Mouse (Mus musculus): ENCODE measurements around the gene Slx4. TPM values are rescaled to one million over a fixed set of nuclear protein-coding genes. Genes with fewer than 3 reads are reported as not detected.
A peak's percentile ranks its signal among the peaks of the same experiment; 100 is the strongest.
"Not testable (repeated sequence)": the region's sequence is repeated elsewhere in the genome, so short reads cannot be mapped to it uniquely, and the experiment has no call there.

Slx4 gene
- polyA plus RNA-seq, 1 experiment from 2014 or later = 21.2 TPM

DNA sequence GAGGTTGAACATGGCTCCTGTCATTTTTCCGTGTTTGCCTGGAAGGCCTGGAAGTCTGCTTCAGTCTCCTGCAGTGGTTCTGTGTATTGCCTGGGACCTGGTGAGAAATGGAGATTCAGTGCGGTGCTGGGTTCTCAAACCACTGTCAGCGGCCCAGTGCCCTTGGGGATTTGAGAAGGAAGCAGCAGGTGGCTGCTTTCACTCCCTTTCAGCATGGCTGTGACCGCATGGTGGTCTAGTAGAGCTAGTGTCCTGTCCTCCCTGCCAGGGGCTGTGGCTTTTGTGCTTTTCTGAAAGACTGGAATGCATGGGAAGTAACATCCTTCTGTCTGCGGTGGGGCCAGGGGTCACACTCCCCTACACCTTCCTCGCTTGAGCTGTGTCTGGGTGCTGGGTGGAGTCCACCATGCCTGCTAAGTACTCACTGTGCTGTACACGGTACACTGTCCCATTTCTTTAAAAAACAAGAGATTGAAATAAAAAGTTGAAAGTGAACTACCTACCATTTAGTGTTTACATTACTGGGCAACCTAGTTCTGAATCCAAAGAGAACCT lies 20.3 kb downstream of the Slx4 start:
- WGBS = 70% methylated on average over 7 of the region's 7 CpGs

DNA sequence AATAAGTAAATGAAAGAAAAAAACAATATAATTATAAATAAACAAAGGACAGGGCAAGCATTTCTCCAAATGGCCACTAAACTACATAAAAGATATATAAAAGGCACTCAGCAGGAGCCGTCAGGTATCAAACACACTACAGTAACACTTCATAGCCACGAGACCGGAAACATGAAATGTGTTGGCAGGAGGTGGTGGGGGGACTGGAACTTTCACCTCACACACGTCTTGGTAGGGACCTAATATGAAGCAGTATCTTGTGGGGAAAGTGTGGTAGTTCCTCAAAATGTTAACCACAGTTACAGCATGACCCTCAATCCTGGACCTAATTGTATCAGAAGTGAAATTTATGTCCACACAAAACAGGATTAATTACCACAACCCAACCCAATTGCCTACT lies 21.4 kb downstream of the Slx4 start:
- no peak overlapping the region for H3K27ac ChIP-seq
- no peak for ATAC-seq (ENCODE audit: insufficient number of reproducible peaks, insufficient read depth, low FRiP score, low TSS enrichment, low read depth)
- WGBS = 89% methylated on average over 4 of the region's 4 CpGs
- H3K27me3 ChIP-seq = no peaks in the 10 kb centered on the region
- peaks cover 98% of the 10 kb centered on the region for H3K36me3 ChIP-seq
- no peaks in the 10 kb centered on the region for H3K9me3 ChIP-seq
- H3K4me2 ChIP-seq = no peak overlapping the region
- H3K4me3 ChIP-seq = no peak overlapping the region
- no peaks in the 10 kb centered on the region for H3K4me1 ChIP-seq
- H3K9ac ChIP-seq = no peak overlapping the region

More for the DNA sequence above, 20.3 kb downstream of the Slx4 start:
- H3K4me2 ChIP-seq = no peak overlapping the region
- peaks cover 99% of the 10 kb centered on the region for H3K36me3 ChIP-seq
- H3K27me3 ChIP-seq = no peaks in the 10 kb centered on the region
- H3K27ac ChIP-seq = no peak overlapping the region
- no peaks in the 10 kb centered on the region for H3K4me1 ChIP-seq
- no peak for ATAC-seq (ENCODE audit: insufficient number of reproducible peaks, insufficient read depth, low FRiP score, low TSS enrichment, low read depth)
- no peak overlapping the region for H3K4me3 ChIP-seq
- H3K9ac ChIP-seq = no peak overlapping the region
- no peaks in the 10 kb centered on the region for H3K9me3 ChIP-seq

DNA sequence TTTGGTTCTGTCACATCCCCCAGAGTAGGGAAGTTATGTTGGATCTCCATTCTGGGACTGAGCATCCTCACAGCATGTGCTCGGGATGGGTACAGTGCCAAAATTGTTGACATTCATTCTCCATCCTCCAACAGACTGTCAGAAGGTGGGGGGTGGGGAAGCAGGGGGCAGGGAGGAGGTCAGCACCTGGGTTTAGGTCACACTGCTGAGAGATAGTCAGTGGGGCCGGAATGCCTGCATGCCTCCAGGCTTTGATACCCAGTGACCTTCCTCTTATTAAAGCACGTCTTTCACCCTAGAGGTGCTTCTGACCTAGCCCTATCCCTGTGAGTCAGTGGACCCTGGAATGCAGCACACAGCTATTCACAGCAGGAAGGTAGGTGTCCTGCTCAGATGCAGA lies 26.9 kb downstream of the Slx4 start:
- H3K36me3 ChIP-seq = peaks cover 44% of the 10 kb centered on the region
- H3K9ac ChIP-seq = no peak overlapping the region
- H3K27me3 ChIP-seq = no peaks in the 10 kb centered on the region
- no peak overlapping the region for H3K27ac ChIP-seq
- H3K4me2 ChIP-seq = no peak overlapping the region
- 19% methylated on average over 3 of the region's 3 CpGs for WGBS
- H3K4me1 ChIP-seq = no peaks in the 10 kb centered on the region
- ATAC-seq (ENCODE audit: insufficient number of reproducible peaks, insufficient read depth, low FRiP score, low TSS enrichment, low read depth) = no peak
- no peaks in the 10 kb centered on the region for H3K9me3 ChIP-seq
- no peak overlapping the region for H3K4me3 ChIP-seq

- H3K9me3 ChIP-seq = no peaks in the 10 kb centered on the region
- no peak within 1 kb of the TSS; the same call in 1 of the 2 replicates for H3K27ac ChIP-seq
- H3K4me2 ChIP-seq = no peak within 1 kb of the TSS
- no peaks in the 10 kb centered on the region for H3K27me3 ChIP-seq
- no peaks in the 10 kb centered on the region for H3K4me1 ChIP-seq
- H3K4me3 ChIP-seq = no peak within 1 kb of the TSS
- WGBS = 67% methylated on average over 4 of the region's 4 CpGs
- peaks cover 39% of the 10 kb centered on the region for H3K36me3 ChIP-seq
- no peak within 1 kb of the TSS for H3K9ac ChIP-seq
- ATAC-seq (ENCODE audit: insufficient number of reproducible peaks, insufficient read depth, low FRiP score, low TSS enrichment, low read depth) = no peak
These were observed 27.3 kb downstream of the Slx4 start, which contains the start of gene Nlrc3 for GRCm38 (mm10) chr16:3976251-3976671. Gene Nlrc3 (minus strand): TSS chr16:3976632.

DNA sequence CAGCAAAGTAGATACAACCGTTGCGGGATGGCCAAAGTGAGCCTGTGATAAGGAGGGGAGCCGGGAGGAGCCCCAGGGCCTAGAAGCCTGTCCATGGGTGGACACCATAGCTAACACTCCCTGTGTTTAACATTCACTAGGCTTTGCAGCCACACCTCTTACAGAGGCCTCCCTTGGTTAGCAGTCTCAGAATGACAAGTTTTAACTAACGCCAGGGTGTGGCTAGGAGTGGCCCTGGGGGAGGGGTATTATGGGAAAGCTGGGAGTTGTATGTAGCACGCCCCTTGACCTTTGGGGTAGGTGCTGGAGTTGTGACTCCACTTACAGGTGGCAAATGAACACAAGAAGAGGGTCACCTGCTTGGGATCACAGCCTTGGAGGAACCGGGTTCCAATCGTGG lies 27.9 kb downstream of the Slx4 start:
- no peaks in the 10 kb centered on the region for H3K9me3 ChIP-seq
- 86% methylated on average over 7 of the region's 7 CpGs for WGBS
- ATAC-seq (ENCODE audit: insufficient number of reproducible peaks, insufficient read depth, low FRiP score, low TSS enrichment, low read depth) = 0 out of 2 replicates have a peak, but pooled peaks have one; percentile 43
- no peak overlapping the region for H3K4me2 ChIP-seq
- no peak overlapping the region for H3K4me3 ChIP-seq
- peaks cover 33% of the 10 kb centered on the region for H3K36me3 ChIP-seq
- no peak overlapping the region for H3K9ac ChIP-seq
- H3K4me1 ChIP-seq = no peaks in the 10 kb centered on the region
- no peaks in the 10 kb centered on the region for H3K27me3 ChIP-seq
- no peak overlapping the region for H3K27ac ChIP-seq

DNA sequence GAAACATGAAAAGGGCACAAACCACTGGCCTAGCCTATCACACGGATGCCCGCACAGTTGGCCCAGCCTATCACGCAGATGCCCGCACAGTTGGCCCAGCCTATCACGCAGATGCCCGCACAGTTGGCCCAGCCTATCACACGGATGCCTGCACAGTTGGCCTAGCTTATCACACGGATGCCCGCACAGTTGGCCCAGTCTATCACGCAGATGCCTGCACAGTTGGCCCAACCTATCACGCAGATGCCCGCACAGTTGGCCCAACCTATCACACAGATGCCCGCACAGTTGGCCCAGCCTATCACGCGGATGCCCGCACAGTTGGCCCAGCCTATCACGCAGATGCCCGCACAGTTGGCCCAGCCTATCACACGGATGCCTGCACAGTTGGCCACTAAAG lies 29.1 kb downstream of the Slx4 start:
- not testable (repeated sequence) for H3K4me2 ChIP-seq; H3K4me1 ChIP-seq; H3K27ac ChIP-seq; H3K9ac ChIP-seq; H3K27me3 ChIP-seq; H3K9me3 ChIP-seq; ATAC-seq (ENCODE audit: insufficient number of reproducible peaks, insufficient read depth, low FRiP score, low TSS enrichment, low read depth); H3K4me3 ChIP-seq
- H3K36me3 ChIP-seq = peaks cover 21% of the 10 kb centered on the region
- 92% methylated on average over 19 of the region's 19 CpGs for WGBS

DNA sequence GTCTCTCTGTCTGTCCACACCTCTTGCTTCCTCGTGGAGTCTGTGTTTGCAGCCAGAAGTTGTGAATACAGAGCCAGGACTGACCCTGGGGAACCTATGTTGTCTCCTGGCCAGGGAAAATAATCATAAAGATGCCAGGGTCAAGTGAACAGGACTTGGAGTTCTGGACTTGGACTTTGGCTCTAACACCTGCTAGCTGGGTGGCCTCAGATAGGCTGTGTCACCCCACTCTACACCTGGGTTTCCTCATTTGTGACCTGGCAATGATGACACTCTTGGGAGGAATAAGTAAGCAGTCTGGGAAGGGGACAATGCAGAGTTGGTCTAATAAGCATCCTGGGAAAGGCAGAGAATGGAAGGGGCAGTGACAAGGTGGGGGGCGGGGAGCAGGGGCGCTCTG lies 38.0 kb downstream of the Slx4 start:
- ATAC-seq (ENCODE audit: insufficient number of reproducible peaks, insufficient read depth, low FRiP score, low TSS enrichment, low read depth) = no peak
- WGBS = 81% methylated on average over 3 of the region's 3 CpGs

DNA sequence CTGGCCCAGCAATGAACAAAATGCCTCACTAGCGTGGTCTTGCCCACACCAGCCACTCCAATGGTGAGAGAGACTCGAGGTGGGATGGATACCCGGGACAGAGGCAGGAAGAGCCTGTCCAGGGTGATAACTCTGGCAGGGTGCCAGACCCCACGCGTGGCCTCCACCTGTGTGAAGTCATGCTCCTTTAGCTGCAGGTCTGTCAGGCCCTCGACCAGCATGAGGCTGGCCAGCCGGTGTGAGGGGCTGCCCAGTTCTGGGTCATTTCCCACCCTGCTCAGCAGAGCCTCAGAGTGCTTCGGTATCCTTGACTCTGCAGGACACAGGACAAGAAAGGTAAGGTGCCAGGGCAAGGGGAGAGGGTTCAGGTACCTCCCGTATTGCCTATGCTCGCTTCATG lies 38.6 kb downstream of the Slx4 start:
- Histone ChIP-seq H3K27me3 (no peaks in the 10 kb centered on the region), H3K4me2 (no peak overlapping the region), H3K36me3 (no peaks in the 10 kb centered on the region), H3K9ac (no peak overlapping the region), H3K4me1 (no peaks in the 10 kb centered on the region), H3K4me3 (no peak overlapping the region), H3K27ac (no peak overlapping the region), H3K9me3 (no peaks in the 10 kb centered on the region)
- WGBS = 82% methylated on average over 10 of the region's 10 CpGs
- ATAC-seq (ENCODE audit: insufficient number of reproducible peaks, insufficient read depth, low FRiP score, low TSS enrichment, low read depth) = no peak

More for the DNA sequence above, 38.0 kb downstream of the Slx4 start:
- Histone ChIP-seq H3K4me3 (no peak overlapping the region), H3K4me1 (no peaks in the 10 kb centered on the region), H3K27ac (no peak overlapping the region), H3K4me2 (no peak overlapping the region), H3K9me3 (no peaks in the 10 kb centered on the region), H3K36me3 (no peaks in the 10 kb centered on the region), H3K9ac (no peak overlapping the region), H3K27me3 (no peaks in the 10 kb centered on the region)

- 0 out of 2 replicates have a peak, but pooled peaks cover 5% of the 10 kb centered on the region for H3K4me1 ChIP-seq
- H3K36me3 ChIP-seq = no peaks in the 10 kb centered on the region
- H3K9me3 ChIP-seq = no peaks in the 10 kb centered on the region
- no peak overlapping the region for H3K4me2 ChIP-seq
- no peaks in the 10 kb centered on the region for H3K27me3 ChIP-seq
- no peak overlapping the region for H3K27ac ChIP-seq
- H3K4me3 ChIP-seq = no peak overlapping the region
- 71% methylated on average over 2 of the region's 2 CpGs for WGBS
- H3K9ac ChIP-seq = no peak overlapping the region
- ATAC-seq (ENCODE audit: insufficient number of reproducible peaks, insufficient read depth, low FRiP score, low TSS enrichment, low read depth) = no peak
These were observed 44.3 kb downstream of the Slx4 start for GRCm38 (mm10) chr16:3959261-3959660.

- Histone ChIP-seq H3K9ac (no peak overlapping the region), H3K36me3 (no peaks in the 10 kb centered on the region), H3K4me1 (0 out of 2 replicates have a peak, but pooled peaks cover 5% of the 10 kb centered on the region), H3K9me3 (no peaks in the 10 kb centered on the region), H3K4me2 (no peak overlapping the region), H3K27me3 (no peaks in the 10 kb centered on the region), H3K27ac (no peak overlapping the region), H3K4me3 (no peak overlapping the region)
- WGBS = 83% methylated on average over 6 of the region's 6 CpGs
- ATAC-seq (ENCODE audit: insufficient number of reproducible peaks, insufficient read depth, low FRiP score, low TSS enrichment, low read depth) = no peak
These were observed 47.2 kb downstream of the Slx4 start for GRCm38 (mm10) chr16:3956369-3956768.

GRCm38 (mm10) chr16:3951141-3951540 lies 52.4 kb downstream of the Slx4 start:
- Histone ChIP-seq H3K9ac (no peak overlapping the region), H3K4me3 (no peak overlapping the region), H3K4me2 (no peak overlapping the region), H3K4me1 (no peaks in the 10 kb centered on the region), H3K36me3 (peaks cover 6% of the 10 kb centered on the region; the same call in 1 of the 2 replicates), H3K9me3 (no peaks in the 10 kb centered on the region), H3K27ac (no peak overlapping the region), H3K27me3 (no peaks in the 10 kb centered on the region)
- WGBS = 87% methylated on average over 1 of the region's 1 CpGs
- no peak for ATAC-seq (ENCODE audit: insufficient number of reproducible peaks, insufficient read depth, low FRiP score, low TSS enrichment, low read depth)

DNA sequence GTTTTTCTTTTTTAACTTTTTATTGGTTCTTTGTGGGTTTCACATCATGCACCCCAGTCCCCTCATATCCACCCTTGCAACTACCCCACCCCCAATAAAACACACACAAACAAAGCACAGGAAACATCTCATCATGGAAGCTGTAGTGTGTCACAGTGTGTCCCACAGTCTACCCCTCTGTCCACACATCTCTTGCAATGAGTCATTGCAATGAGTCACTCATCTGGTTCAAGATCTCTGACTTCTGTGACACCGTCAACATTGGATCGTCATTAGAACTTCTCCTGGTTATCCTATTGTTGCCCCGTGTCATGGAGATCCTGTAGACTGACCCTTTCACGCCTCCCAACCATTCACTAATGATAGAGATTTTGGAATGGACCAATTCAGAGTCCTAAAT lies 68.9 kb downstream of the Slx4 start:
- Histone ChIP-seq H3K4me2 (no peak overlapping the region), H3K27ac (no peak overlapping the region), H3K9me3 (no peaks in the 10 kb centered on the region), H3K36me3 (peaks cover 88% of the 10 kb centered on the region), H3K9ac (no peak overlapping the region), H3K4me1 (no peaks in the 10 kb centered on the region), H3K27me3 (no peaks in the 10 kb centered on the region), H3K4me3 (no peak overlapping the region)
- ATAC-seq (ENCODE audit: insufficient number of reproducible peaks, insufficient read depth, low FRiP score, low TSS enrichment, low read depth) = no peak
- 88% methylated on average over 4 of the region's 4 CpGs for WGBS

Data from embryonic facial prominence, embryonic 13.5 days (tissue).